Mouse (Mus musculus): Measurements from ENCODE around the gene Nufip1.

GRCm38 (mm10) chr14:76081451-76081850, 29.2 kb upstream of the Nufip1 start:
- TF ChIP-seq POLR2A (IDR thresholded peaks at IDR 0.05; ENCODE audit: extremely low read depth, insufficient read depth, low read length), result no peak
- no peak for TF ChIP-seq CTCF (IDR thresholded peaks at IDR 0.05; ENCODE audit: extremely low read depth, insufficient read depth, low read length)
